Mouse (Mus musculus): ENCODE results near the gene Srp68.
A peak's percentile ranks its signal among the peaks of the same experiment; 100 is the strongest.

GRCm38 (mm10) chr11:116198639-116199531 lies 75.1 kb downstream of the Srp68 start, which contains the start of the genes Ten1 and Acox1:
- TF ChIP-seq CTCF (IDR thresholded peaks at IDR 0.05; ENCODE audit: control insufficient read depth, insufficient read depth, insufficient read length) (no peak), MAX (IDR thresholded peaks at IDR 0.05) (peak; percentile 48), USF1 (IDR thresholded peaks at IDR 0.05; ENCODE audit: low read depth) (peak; percentile 90), MYOG (IDR thresholded peaks at IDR 0.05; ENCODE audit: control insufficient read depth, extremely low read depth, insufficient read length) (no peak), MYOD1 (IDR thresholded peaks at IDR 0.05; ENCODE audit: control insufficient read depth, insufficient read length, low read depth) (no peak), CEBPB (IDR thresholded peaks at IDR 0.05; ENCODE audit: low read depth) (no peak)

Data from C2C12 (cell line).